Mouse (Mus musculus) fibroblast of lung, adult 2 months (primary cell): ENCODE results near the gene Boll.
"Not testable (repeated sequence)": the region's sequence is repeated elsewhere in the genome, so short reads cannot be mapped to it uniquely, and the experiment has no call there.

Experiments
- DNase-seq: peaks from one replicate; pipeline ENCODE4 v3.0.0-alpha.2; 2011; ENCODE audit warnings: low read depth

Boll gene

DNA sequence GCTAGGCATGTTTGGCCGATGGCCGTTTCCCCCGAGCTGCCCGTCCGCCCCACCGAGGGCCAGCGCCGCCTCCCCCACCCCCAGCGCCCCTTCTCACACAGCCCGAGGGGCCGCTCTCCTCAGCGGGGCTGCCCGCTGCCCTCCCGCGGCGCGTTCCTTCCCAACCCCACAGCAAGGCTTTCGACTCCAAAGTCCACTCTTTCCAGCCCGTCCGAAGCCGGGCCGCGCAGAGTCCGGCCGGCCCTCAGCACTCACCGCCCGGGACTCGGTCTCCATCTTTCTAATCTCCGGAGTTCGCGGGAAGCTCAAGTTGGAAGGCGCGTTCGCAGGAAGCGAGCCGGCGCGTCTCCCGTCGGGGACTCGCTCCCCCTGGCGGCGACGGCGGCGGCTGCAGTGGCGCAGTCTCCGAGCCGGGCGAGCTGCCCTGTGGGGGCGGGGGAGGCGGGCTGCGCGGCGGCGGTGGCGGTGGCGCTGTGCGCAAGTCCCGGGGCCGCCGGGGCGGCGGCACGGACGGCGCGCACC is at the start of gene Boll:
Gene Boll (minus strand): TSS at position 426 of the 522 bp plus-strand sequence.
- DNase-seq = no peak

GRCm38 (mm10) chr1:55412569-55412968 is 49.3 kb upstream of the Boll start:
- no peak for DNase-seq

- no peak for DNase-seq
These were observed 47.8 kb upstream of the Boll start for GRCm38 (mm10) chr1:55411079-55411478.

DNA sequence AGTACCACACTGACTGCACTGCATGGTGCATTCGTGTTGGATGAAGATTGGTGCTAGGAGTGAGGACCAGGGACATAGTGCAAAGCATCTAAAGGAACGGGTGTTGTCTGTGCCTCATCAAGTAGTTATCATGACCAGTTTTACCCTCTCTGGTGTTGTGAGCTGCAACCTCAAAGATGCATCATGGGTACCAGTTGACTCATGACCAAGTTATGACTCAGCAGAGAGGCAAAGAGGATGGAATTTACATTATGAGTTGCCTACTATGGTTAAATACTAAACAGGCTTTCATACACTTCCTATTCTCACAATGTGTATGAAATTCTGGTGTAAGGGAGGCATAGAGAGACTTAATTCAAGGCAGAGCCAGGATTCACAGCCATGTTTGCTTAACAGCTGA is 47.4 kb upstream of the Boll start:
- DNase-seq = no peak

- no peak for DNase-seq
These were observed 43.5 kb upstream of the Boll start for GRCm38 (mm10) chr1:55406531-55407375.

DNA sequence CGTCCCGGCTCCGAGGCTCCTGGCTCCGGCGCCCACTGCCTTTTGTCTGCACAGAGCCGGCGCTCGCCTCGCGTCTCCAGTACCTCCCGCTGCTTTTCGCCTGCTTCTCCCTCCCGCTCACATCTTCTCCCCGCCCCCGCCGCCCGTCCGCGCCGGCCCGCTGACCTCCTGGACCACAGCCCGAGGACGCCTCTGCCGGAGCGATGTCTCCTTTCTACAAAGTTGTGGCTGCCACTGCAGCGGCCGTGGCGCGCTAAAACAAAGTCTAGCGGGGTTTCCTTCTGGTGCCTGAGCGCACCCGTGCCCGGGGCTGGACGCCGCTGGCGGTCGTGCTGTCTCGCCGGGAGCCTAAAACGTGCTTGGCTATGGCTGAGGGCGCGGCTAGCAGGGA is 42.7 kb upstream of the Boll start:
- peak; percentile 43 for DNase-seq

- peak; percentile 87 for DNase-seq
These were observed 42.2 kb upstream of the Boll start, which contains the start of gene Plcl1 for GRCm38 (mm10) chr1:55405272-55406022. Gene Plcl1, plus strand, starts transcription at chr1:55405921.

DNA sequence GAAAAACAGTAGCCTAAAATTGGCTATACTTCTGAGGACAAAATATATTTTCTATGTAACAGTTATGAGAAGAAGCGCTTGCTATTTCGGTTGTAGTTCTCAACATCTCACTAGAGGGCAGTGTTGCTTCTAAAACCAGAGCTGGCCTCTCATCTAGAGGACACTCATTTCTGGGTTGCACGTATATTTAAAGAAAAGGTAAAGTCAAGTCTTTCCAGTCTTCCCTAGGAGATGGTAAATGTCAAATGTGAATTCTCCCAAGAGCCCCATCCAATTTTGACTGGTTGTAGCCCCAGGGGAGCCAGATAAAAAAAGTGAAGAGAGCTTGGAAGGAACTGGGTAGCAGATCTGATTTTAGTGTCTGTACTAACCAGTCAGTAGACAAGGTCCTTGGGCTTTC is 41.2 kb upstream of the Boll start:
- DNase-seq = peak; percentile 52

- no peak for DNase-seq
These were observed 36.6 kb upstream of the Boll start for GRCm38 (mm10) chr1:55399891-55400290.

- DNase-seq = peak; percentile 50
These were observed 20.0 kb upstream of the Boll start for GRCm38 (mm10) chr1:55383114-55383773.

- DNase-seq = no peak
These were observed 17.3 kb upstream of the Boll start for GRCm38 (mm10) chr1:55380527-55380926.

DNA sequence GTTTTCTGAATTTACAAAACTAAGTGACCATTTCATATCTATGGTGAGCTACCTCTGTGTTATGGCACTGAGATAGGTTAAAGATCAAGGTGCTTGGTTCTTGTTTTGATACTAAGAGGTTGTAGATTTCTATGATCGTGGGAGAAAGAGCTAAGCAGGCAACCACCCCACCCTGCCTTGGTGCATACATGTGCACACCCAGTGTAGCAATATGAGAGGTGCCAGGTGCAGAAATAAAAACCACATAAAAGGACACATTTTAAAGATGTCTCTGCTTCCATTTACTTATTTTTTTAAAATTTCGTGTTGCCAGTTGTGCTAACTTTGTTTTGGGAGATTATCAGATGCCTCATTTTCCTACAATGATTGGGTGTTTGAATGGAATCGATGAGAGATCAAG is 9.4 kb upstream of the Boll start:
- DNase-seq = no peak

DNA sequence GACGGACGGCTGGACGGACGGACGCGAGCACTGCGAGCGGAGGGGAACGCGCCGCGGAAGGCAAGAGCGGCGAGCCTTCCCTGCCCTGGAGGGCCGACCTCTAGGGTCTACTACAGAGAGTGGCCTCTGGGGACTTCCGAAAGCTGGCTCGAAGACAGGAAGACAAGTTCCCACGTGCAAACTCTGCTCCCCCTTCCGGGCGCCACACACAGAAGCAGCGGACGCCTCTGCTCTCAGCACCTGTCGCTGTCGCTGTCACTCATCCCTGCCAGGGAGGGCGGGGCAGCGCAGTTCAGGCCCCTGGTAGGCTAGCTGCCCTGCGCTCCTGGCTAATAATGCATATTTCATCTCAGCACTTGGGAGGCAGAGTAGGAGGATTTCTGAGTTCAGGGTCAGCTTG is 317 bp upstream of the Boll start:
- no peak for DNase-seq

GRCm38 (mm10) chr1:55362634-55363033 is 635 bp downstream of the Boll start:
- DNase-seq = no peak

DNA sequence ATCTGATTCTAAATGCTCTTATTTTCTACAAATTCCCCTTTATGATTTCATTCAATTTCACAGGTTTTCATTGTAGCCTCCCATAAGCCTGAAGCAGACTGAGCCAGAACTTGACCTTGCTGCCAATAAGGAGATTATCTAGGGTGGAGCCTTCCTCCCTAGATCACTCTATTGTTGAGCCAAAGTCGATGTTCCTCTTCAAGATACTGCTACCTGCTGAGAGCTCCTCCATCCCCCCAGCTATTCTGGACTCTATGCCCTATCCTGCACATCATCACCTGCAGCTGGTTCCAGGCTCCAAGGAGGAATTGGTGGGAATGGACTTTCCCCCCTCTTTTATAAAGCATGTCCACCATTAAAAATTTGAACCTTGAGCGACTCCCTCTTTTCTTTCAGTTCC is 11.4 kb downstream of the Boll start:
- DNase-seq = not testable (repeated sequence)

GRCm38 (mm10) chr1:55325496-55325895 is 37.8 kb downstream of the Boll start:
- DNase-seq = not testable (repeated sequence)

DNA sequence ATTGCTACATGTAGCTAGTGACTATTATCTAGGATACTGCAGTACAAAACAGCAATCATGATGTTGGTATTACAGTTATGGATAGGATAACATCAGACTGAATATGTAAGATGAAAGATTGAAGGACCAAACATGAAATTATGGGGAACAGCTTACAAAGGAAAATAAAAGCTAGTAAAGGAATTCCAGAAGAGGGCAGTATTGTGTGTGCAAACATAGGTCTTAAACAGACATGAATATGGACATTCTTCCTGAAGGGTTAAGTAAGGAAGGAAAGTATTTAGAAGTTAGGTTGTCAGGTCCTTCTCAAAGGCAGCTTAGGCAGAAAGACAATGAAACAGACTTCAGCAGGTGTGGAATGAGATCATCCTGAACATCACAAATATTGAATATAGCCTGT is 62.2 kb downstream of the Boll start:
- DNase-seq = peak; percentile 1

DNA sequence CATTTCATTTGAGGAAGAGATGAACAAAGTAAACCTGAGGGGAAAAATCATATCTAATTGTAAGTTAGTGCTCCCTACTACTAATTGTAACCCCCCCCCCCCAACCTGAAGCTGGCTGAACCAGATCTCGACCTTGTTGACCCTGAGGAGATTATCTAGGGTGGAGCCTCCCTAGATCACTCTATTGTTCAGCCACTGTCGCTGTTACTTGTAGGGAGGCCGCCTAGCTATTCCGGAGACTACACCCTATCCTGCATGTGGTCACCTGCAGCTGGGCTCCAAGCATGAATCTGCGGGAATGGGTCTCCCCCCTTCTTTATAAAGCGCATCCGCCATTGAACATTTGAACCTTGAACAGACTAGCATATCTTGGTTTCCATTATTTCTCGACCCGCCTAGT is 84.2 kb downstream of the Boll start:
- DNase-seq = no peak

DNA sequence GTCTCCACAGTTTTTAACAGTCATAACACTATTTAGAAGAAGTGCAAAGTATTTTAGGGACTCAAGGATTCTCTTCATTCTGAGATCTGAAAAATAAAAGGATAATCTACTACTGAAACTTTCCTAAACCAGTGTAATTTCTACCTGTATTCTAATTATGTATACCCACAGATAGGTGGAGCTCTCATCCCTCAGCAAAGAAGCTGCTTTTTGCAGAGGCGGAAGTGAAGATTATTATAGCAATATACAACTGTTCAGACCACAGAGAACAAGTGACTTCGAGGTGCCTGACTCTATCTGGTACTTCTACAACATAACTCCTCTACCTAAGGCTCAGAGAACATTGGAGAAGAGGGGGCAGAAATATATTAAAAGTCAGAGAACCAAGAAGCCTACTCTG is 97.8 kb downstream of the Boll start:
- no peak for DNase-seq

DNA sequence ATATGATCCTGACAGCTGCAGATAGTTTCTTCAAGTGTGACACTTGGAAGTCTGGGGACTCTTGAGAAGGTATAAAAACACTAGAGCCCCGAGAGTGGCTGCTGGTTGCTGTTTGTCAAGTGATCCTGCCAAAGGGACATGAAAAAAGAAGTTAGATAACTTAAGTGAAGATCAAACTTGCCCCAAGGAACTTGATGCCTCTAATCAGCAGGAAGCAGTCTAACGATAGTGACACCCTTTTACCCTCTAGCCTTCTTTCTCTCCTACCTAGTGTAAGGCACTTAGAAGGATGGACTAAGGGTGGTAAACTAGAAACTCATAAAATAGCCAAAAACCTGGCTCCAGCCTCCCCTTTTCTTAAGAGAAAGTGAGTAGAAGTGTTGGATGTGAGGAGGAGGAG is 98.9 kb downstream of the Boll start:
- no peak for DNase-seq

- DNase-seq = no peak
These were observed 116.9 kb downstream of the Boll start for GRCm38 (mm10) chr1:55246374-55246773.

- DNase-seq = no peak
These were observed 124.0 kb downstream of the Boll start for GRCm38 (mm10) chr1:55239237-55239636.

GRCm38 (mm10) chr1:55238496-55238895 is 124.8 kb downstream of the Boll start:
- DNase-seq = no peak
